Mouse (Mus musculus) gastrocnemius, postnatal 36 days (tissue): ENCODE results near the gene Hsph1. TPM values are rescaled to one million over a fixed set of nuclear protein-coding genes. Genes with fewer than 3 reads are reported as not detected.
A peak's percentile ranks its signal among the peaks of the same experiment; 100 is the strongest.

Experiments
- DNase-seq, 2 experiments: peaks; one replicate each; pipeline ENCODE4 v3.0.0; 2022
- intact Hi-C: fragments of 180-260 bp; cut with DNase I; formaldehyde crosslinking; loops from one replicate; pipeline ENCODE4 v1.15.1; 2025
- long read RNA-seq, 2 experiments: library from polyadenylated mRNA; stranded (forward); transcript quantifications; one replicate each; pipeline ENCODE4 v2.0.0; 2021
- total RNA-seq, 2 experiments: library from RNA; stranded (reverse); gene quantifications; 2 replicates each; pipeline ENCODE4 v1.2.3; 2021

Hsph1 gene
- 10 to 100 TPM; 47.0 to 70.4 TPM for total RNA-seq
- long read RNA-seq, experiment 1, transcript Hsph1-211 (18 exons, 3,802 nt), result major isoform, 24 of 31 reads
- long read RNA-seq, experiment 1, partial matches to known transcripts, result 1 of 31 reads
- long read RNA-seq, experiment 1, other reads (novel, unspliced or antisense), result 5 of 31 reads
- long read RNA-seq, experiment 2, transcript Hsph1-211 (18 exons, 3,802 nt), result major isoform, 7 of 15 reads
- long read RNA-seq, experiment 2, partial matches to known transcripts, result 2 of 15 reads
- long read RNA-seq, experiment 2, other reads (novel, unspliced or antisense), result 4 of 15 reads

DNA sequence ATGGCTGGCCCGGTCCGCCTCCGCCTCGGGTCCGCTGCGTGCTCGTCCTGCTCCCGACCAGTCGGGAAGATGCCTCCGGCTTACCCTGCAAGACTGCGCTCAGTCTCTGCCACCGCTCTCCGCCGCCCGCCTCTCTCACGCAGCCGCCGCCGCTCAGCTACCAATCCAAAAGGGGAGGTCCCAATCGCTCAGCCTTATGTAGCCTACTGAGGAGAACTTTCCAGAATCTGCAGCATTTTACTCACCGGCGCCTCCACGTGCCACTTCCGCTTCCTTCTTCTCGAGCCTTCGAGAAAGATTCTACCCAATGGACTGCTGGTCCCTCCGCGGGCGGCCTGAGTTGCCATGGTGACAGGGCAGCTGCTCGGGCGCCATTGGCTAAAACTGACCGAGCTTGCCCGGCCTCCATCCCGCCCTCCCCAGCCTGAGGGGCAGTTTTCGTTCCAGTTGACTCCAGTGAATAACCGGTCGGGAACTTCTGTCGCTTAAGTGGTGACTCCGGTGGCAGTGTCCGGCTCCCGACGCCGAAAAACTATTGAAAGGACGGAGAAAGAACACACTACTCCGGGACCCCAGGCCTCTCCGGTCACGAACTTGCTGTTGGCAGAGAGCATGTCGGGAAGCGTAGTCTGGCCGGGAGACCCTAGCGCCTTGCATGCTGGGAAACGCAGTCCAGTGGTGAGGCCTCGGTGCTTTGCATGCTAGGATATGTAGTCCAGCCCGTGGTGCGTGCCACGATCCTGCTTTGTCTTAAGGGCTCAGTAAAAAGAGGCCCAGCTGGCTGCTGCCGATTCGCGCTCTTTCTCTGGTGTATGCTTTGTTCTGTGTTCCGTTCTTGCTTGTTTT, at the start of gene Hsph1:
Hsph1 (minus strand) TSS at position 302 of the 846 bp plus-strand sequence.
- intact Hi-C loops, result no loop called here
- DNase-seq, result peak; percentile 94 to 98

DNA sequence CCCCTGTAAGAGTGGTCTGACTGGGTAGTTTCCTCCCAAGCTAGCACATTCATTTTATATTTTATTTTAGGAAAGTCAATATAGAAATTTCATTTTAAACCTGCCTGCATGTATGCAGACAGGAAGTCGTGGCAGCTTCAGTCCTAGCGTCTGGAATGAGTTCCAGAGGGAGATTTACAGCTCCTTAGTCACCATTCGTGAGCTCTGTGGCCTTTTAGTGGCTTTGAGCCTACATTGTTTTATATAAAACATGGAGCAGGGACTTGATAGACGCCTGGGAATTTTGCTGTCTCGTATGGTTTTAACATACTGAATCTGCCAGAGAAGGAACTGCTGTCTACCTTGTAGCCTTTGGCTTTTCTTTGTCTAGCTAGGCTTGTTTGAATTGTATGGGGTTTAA, 44.8 kb upstream of the Hsph1 start:
- intact Hi-C loops, result no loop called here
- no peak for DNase-seq

DNA sequence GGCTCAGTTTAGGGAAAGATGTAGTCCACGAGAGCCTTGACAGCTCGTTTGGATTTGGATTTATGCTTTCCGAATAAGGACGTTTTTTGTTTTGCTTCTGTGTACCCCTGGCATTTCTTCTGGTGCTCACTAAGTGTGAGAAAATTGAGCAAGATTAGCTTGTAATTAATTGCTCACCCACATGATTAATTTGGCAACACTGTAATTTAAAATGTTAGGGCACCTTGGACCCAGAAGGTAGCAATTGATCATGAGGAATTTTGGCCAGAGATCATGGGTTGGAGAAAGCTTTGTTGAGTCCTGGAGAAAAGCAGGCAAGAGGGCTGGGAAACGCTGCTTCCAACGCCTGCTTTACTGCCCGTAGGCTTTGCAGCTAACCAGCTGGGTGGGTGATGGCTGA, 43.7 kb upstream of the Hsph1 start:
- intact Hi-C loops, result no loop called here
- DNase-seq, result no peak

DNA sequence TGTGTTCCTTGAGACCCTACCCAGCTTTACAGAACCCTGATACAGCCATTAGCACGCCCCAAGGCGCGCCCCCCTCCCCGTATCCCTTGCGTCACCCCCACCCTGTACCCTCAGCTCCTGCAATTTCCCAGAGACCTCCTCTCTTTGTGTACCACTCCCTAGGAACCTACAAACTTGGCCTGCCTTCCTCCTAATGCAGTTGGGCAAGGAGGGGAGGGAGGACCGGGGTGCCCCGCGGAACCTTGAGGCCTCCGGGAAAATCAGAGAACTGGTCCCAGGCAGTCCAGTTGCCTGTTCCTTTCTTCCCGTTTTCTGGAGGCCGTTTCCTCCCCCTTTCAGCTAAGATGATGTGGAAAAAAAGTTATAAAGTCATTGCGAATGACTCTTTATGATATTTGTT, 43.2 kb upstream of the Hsph1 start:
- intact Hi-C loops, result no loop called here
- no peak for DNase-seq

DNA sequence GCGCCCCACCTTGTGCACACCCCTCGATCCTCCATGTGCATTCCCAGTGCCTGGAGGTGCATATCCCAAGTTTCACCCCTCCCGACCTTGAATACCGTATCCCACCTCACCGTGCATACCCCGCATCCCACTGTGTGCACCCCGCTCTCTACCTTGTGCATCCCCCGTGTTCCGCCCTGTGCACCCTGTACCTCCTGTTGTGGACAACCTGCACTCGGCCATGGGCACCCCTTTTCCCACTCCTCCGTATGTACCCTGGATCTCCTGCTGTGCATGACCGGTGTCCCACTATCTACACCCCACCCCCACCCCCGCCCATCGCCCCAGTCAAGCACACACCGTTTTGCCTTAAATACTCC, 42.8 kb upstream of the Hsph1 start:
- intact Hi-C loops, result no loop called here
- no peak for DNase-seq

DNA sequence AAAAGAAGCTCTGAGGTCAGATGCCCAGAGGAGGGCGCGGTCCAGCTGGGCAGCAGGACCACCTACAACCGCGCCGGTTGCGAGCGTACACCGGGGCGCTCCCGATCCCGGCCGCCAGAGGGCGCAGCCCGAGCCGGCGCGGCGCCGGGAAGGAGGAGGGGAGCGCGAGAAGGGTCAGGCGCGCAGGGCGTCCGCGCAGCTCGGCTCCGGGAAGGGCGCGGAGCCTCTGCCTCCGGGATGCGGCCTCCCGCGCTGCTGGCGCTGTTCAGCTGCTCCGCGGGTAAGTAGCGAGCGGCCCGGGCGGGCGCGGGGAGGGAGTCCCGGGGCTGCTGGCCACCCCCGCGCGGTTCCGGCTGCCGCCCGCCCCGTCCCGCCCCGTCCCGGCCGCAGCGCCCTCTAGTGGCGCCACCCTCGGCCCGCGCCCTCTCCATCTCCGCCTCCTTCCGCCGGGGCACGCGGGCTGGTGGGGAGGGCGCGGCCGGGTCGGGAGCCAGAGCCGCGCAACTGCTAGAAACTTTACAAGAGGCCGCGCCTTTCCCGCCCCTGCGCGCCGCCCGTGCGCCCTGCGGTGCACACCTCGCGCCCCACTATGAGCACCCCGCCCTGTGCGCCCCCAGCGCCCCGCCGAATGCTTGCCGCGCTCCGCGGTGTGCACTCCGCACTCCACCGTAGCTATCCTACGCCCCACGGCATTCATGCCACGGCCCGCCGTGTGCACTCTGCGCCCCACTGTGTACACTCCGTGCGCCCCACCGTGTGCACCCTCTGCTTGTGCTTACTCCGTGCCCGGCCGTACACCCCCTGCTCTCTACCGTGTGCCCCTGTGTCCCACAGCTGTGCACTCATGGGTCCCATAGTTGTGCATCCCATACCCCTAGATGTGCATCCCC, 42.2 kb upstream of the Hsph1 start, which contains the start of gene B3glct:
B3glct (plus strand) TSS at position 131 of the 890 bp plus-strand sequence.
- DNase-seq, result peak; percentile 79 to 82
- intact Hi-C loops, result no loop called here

DNA sequence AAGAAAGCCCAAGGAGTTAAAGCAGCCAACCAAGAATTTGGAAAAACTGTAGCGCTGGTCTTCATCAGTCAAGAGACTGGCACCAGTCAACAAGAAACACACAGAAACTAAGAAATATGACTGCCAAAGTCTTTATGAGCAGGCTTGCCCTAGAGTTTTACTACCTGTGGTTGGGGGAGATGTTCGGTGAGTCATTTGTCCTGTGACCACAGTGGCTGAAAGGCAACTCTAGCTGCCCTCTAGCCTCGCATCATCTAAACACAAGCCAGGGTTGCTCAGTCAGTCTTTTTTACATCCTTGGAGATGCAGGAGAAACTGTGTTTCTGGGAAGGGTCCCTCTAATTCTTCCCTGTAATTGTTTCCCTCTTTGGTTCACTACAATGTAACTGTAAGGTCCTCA, 41.0 kb upstream of the Hsph1 start:
- DNase-seq, result no peak
- intact Hi-C loops, result no loop called here

DNA sequence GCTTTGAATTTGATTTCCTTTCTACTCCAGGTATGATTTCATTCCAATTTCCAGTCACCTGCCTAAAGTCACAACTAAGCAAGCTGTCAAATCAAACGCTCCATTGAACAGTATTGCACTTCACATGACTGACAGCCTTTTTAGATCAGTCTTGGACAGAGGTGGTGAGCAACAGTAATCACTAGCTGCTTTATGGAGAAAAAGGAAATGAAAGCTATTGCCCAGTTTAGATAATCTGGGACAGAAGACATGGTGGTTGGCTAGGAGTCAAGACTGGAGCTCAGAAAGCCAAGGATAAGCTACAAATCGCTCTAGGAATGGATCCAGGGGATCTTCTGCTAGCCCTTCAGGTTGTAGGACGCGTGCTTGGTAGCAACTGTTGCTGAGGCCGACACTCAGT, 27.2 kb upstream of the Hsph1 start:
- intact Hi-C loops, result no loop called here

DNA sequence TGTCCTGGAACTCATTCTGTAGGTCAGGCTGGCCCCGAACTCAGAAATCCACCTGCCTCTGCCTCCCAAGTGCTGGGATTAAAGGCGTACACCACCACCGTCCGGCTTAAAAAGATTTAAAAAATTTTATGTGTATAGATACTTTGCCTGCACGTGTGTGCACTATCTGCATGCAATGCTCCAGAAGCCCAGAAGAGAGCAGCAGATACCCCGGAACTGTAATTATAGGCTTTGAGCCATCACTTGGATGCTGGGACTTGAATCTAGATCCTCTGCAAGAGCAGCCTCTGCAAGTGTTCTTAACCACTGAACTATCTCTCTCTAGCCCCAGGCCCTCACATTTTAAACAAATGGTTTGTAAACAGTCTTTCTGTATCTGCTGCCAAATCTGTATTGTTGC, 26.8 kb upstream of the Hsph1 start:
- intact Hi-C loops, result no loop called here
- DNase-seq, result no peak

More for the DNA sequence above, 27.2 kb upstream of the Hsph1 start:
- no peak for DNase-seq

DNA sequence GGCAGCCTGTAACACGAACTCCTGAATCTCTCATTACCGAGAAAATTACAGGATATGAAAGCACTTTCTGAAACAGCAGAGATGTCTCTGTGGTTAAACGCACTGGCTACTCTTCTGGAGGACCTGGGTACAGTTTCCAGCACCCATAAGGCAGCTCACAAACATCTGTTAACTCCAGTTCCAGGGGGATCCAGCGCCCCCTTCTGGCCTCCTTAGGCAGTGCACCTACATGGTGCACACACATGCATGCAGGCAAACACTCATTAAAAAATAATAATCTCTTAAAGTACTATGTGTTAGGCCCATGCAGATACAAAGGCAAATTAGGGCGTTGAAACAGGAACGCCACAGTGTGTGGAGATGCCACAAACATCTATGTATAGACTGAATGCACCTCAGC, 25.3 kb upstream of the Hsph1 start:
- no peak for DNase-seq
- intact Hi-C loops, result no loop called here

DNA sequence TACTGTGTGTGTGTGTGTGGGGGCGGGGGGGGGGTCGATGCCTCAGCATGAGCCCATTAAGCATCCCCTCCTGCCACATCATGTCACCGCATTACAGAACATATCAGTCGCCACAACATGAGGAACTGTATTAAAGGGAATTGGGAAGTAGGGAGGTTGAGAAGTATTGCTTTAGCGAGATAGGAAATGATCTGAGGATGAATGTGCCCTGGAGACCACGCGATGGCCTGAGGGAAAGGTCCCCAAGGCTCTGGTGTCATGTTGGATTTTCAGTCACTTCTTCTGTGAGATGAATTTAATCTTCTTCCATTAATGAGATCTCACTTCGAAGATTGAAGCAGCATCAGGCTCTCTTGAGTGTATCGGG, 23.2 kb upstream of the Hsph1 start:
- intact Hi-C loops, result no loop called here
- no peak for DNase-seq

DNA sequence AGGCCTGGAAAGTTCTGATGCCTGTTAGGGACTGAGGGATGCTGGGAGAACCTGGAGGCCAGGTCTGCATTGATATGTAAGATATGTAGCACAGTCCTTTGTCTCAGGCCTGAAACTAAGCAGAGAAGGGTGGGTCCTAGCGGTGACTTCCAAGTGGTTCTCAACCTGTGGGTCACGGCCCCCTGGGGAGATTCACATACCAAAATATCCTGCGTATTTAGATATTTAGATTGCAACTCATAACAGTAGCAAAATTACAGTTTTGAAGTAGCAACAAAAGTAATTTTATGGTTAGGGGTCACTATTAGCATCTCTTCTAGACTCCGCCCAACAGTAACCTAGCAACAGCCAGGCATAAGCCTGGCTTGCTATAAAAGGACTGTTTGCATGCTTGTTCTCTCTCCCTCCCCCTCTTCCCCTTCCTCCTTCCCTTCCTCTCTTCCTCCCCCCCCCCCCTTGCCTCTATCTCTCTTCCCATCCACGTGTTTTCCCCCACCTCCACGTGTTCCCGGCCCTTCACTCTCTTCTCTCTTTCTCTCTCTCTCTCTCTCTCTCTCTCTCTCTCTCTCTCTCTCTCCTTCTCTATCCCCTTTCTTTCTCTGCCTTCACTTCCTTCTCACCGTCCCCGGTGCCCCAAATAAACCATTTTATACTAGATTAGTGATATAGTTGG, 22.7 kb upstream of the Hsph1 start:
- DNase-seq, result no peak
- intact Hi-C loops, result no loop called here

DNA sequence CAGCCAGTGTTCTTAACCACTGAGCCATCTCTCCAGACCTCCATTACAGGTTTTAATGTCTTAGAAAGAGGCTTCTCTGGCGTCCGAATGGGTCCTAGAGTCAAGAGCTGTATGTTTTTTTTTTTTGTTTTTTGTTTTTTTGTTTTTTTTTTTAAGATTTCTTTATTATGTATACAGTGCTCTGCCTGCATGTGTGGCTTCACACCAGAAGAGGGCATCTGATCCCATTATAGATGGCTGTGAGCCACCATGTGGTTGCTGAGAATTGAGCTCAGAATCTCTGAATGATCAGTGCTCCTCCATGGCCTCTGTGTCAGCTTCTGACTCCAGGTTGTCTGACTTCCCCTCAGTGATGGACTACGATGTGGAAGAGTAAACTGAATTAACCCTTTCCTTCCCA, 21.8 kb upstream of the Hsph1 start:
- no peak for DNase-seq
- intact Hi-C loops, result no loop called here

DNA sequence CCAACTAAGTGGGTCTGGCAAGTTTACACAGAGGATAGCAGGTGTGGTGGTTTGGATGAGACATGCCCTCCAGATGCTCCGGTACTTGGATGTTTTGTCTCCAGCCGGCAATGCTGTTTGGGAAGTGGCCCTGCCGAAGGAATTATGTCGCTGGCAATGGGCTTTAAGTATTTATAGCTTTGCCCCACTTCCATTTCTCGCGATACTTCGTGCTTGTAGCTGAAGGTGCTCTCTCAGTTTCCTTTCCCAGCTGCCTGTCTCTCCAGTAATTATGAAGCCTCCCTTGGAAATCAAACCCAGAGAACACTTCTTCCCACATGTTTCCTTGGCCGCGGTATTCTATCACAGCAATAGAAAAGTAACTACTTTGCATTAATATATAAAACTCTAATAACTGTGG, 19.5 kb upstream of the Hsph1 start:
- intact Hi-C loops, result no loop called here
- DNase-seq, result no peak

DNA sequence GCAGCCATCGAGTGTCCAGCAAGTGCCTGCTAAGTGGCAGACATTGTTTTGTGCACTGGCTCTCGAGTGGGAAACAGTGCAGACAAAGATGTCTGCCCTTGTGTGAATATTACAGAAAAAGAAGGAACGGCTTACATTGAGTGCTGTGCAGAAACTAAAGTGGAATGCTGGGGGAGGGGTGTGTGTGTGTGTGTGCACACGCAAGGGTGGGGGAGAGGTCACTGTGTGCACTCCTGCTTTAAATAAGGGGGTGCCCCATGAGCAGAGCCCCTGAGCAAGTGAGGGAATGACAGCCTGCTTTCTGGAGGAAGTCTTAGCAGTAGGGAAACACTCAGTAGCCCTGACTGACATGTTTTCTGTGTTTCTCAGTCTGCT, 14.0 kb upstream of the Hsph1 start:
- no peak for DNase-seq
- intact Hi-C loops, result no loop called here

DNA sequence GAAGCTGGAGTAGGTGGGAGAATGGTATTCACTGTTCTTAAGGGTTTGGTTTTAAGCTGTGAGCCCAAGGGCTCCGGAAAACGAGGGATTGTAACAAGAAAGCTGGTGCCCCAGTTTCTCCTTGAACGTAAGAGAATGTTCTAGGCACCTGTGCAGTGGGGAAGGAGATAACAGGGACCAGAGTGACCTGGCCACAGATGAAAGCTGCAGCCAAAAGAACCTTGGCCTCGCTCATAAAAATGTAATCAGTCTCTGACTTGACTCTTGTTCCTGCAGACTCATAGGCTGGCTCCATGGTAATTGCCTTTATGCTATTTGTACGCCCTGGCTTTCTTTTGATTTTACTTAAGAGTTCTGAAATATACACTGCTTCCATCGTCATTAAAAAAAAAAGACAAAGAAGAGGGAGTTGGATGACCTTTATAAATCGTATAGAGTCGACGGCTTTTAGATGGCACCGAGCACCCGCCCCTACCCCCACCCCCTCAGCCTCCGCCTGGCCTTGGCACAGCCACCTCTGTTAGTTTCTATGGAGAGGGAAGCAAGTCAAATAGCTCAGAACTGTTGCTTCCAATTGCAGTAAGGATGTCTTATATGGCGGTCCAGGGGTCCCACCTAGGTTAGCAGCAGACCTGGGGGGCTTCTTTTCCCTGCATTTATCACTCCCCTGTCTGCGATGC, 13.5 kb upstream of the Hsph1 start:
- intact Hi-C loops, result no loop called here
- no peak for DNase-seq

DNA sequence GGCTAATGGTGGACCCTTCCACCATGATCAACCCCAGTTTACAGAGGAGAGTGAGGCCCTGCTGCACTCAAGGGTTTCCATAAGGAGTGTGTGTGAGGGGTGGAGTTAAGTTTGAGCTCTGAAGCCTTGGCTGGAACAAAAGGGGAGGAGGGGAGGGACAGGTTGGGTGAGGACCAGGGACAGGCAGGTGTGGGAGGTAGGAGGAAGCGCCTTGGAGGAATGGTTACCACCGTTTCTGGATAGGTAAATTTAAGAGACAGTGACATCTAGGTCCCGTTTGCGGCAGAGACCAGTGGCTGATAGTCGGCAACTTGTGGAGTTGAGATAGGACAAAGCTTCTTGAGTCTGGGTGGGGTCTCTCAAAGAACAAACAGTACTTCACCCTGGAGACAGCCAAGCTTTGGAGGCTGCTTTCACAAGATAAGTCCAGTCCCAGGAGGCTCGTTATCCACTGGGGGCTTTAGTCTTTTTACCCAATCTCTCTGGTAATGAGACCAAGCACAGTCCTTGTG, 12.8 kb upstream of the Hsph1 start:
- no peak for DNase-seq
- intact Hi-C loops, result no loop called here

DNA sequence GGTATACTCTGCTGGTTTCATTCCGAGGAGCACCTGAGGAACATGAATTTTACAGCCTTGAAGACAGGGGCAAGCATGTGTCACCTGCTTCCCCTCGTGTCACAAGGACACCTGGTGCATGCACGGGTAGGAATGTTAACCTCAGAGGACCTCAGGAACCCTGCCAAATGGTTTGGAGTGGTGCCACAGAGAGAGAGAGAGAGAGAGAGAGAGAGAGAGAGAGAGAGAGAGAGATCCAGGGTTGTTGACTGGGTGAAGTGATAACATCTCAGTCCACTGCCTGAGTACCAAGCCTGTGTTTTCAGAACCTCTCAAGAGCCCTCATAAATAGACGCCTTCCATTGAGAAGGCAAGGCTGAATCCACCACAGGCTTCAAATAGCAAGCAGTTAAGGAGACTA, 12.0 kb upstream of the Hsph1 start:
- intact Hi-C loops, result no loop called here
- no peak for DNase-seq

DNA sequence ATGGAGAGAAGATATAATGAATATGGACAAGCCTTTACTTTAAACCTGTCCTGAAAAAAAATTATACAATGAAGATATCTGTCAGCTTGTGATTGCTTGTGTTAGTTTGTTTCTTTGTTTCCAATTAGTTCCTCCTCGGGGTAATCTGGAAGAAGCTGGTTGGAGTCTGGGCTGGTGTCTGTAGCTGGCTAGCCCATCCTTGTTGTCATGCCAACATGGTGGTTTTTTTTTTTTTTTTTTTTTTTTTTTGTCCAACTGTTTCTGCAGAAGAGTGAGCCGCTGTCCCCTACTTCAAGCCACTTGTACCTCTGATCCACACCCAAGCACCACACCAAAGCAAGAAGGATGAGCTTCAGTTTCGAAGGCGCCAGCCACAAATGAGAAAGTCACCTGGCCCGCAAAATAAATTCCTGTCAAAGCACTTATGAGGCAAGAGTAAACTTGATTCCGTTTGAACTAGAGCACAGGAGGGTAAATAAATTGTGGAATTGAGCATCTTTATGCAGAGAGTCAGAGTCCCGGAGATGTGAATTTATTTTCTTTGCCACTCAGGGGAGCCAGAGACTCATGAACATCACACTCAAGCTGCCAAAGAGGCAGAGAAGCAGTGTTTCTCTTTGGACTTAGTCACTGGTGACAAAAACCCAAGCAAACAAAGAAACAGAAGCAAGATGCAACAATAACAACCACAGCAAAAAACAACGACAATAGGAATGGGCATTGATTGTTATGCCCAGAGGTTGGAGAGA, 11.4 kb upstream of the Hsph1 start:
- intact Hi-C loops, result no loop called here

More for the DNA sequence above, 11.4 kb upstream of the Hsph1 start:
- DNase-seq, result no peak
